Mouse (Mus musculus) lung, adult 2 months (tissue): ENCODE measurements around the gene Pik3r5. TPM values are rescaled to one million over a fixed set of nuclear protein-coding genes. Genes with fewer than 3 reads are reported as not detected.
A peak's percentile ranks its signal among the peaks of the same experiment; 100 is the strongest.

ENCODE experiments used
- DNase-seq: peaks from one replicate; pipeline ENCODE4 v3.0.0; 2022
- H3K4me1 ChIP-seq: fragments of 200-500 bp; 2 replicates; pipeline ENCODE4 v1.6.1; 2011; ENCODE audit warnings: low read length; ENCODE audit not compliant: control insufficient read depth, insufficient read depth
- H3K4me3 ChIP-seq: fragments of 200-500 bp; replicated peaks from 2 replicates; pipeline ENCODE3; 2011; ENCODE audit warnings: low read depth, mild to moderate bottlenecking, control low read depth, low read length; ENCODE audit errors: extremely low read depth
- CTCF ChIP-seq: fragments of 200-500 bp; IDR thresholded peaks from 2 replicates; pipeline ENCODE4 v1.5.1; 2011; ENCODE audit warnings: mild to moderate bottlenecking, low read length, control low read depth; ENCODE audit not compliant: insufficient read depth
- POLR2A ChIP-seq: fragments of 200-500 bp; IDR thresholded peaks from 2 replicates; pipeline ENCODE4 v1.6.1; 2011; ENCODE audit warnings: low read depth, mild to moderate bottlenecking, control low read depth, low read length, borderline replicate concordance; ENCODE audit errors: extremely low read depth
- WGBS: fragments of 180-500 bp; shearing (Covaris S2); methylation state at CpG from one replicate; pipeline ENCODE4 v1.1.7; 2018; 5-methylcytosine and 5-hydroxymethylcytosine counted together
- polyA plus RNA-seq: library from polyadenylated mRNA; depleted of rRNA; stranded (reverse); fragments of >200 nt; gene quantifications from 2 replicates; pipeline ENCODE4 v1.2.3, GENCODE M21; 2012; rRNA removed

The Pik3r5 gene
- polyA plus RNA-seq = 10.8 and 11.7 TPM in 2 replicates

GRCm38 (mm10) chr11:68431699-68432360 lies at the start of gene Pik3r5:
Gene Pik3r5 (plus strand): TSS chr11:68432121.
- Histone ChIP-seq H3K4me3 (peak within 1 kb of the TSS; percentile 49), H3K4me1 (no peaks in the 10 kb centered on the region)

GRCm38 (mm10) chr11:68383519-68383918 lies 48.4 kb upstream of the Pik3r5 start:
- Histone ChIP-seq H3K4me1 (peaks cover 10% of the 10 kb centered on the region; the same call in 1 of the 2 replicates), H3K4me3 (no peak overlapping the region)
- DNase-seq = no peak
- WGBS = 74% methylated on average over 10 of the region's 10 CpGs
- TF ChIP-seq CTCF = no peak
- no peak for TF ChIP-seq POLR2A

More at GRCm38 (mm10) chr11:68431699-68432360, at the start of gene Pik3r5:
- TF ChIP-seq CTCF = peak; percentile 61
- no peak for TF ChIP-seq POLR2A
- WGBS = 3% methylated on average over 35 of the region's 35 CpGs
- peak; percentile 69 for DNase-seq

GRCm38 (mm10) chr11:68384131-68384530 lies 47.8 kb upstream of the Pik3r5 start:
- TF ChIP-seq CTCF = no peak
- no peak for TF ChIP-seq POLR2A
- Histone ChIP-seq H3K4me3 (peak overlapping the region; percentile 58), H3K4me1 (peaks cover 10% of the 10 kb centered on the region; the same call in 1 of the 2 replicates)
- 55% methylated on average over 12 of the region's 12 CpGs for WGBS
- DNase-seq = no peak

- DNase-seq = no peak
- Histone ChIP-seq H3K4me3 (peak overlapping the region; percentile 58), H3K4me1 (peaks cover 10% of the 10 kb centered on the region; the same call in 1 of the 2 replicates)
- 7% methylated on average over 27 of the region's 27 CpGs for WGBS
- TF ChIP-seq POLR2A = no peak
- TF ChIP-seq CTCF = no peak
Measured at GRCm38 (mm10) chr11:68384592-68385020, 47.3 kb upstream of the Pik3r5 start.

GRCm38 (mm10) chr11:68385021-68385821 lies 46.7 kb upstream of the Pik3r5 start:
- peaks cover 10% of the 10 kb centered on the region; the same call in 1 of the 2 replicates for H3K4me1 ChIP-seq
- TF ChIP-seq CTCF (no peak), POLR2A (no peak)
- 2% methylated on average over 94 of the region's 94 CpGs for WGBS
- peak overlapping the region; percentile 58 for H3K4me3 ChIP-seq
- DNase-seq = peak; percentile 24

- H3K4me3 ChIP-seq = peak overlapping the region; percentile 58
- TF ChIP-seq POLR2A (no peak), CTCF (no peak)
- peak; percentile 44 for DNase-seq
- under 1% methylated on average over 68 of the region's 68 CpGs for WGBS
- H3K4me1 ChIP-seq = peaks cover 10% of the 10 kb centered on the region; the same call in 1 of the 2 replicates
Measured at GRCm38 (mm10) chr11:68385921-68386588, 45.9 kb upstream of the Pik3r5 start.

GRCm38 (mm10) chr11:68386589-68387440 lies 45.1 kb upstream of the Pik3r5 start:
- H3K4me3 ChIP-seq = peak overlapping the region; percentile 58
- peak; percentile 54 for DNase-seq
- H3K4me1 ChIP-seq = peaks cover 10% of the 10 kb centered on the region; the same call in 1 of the 2 replicates
- TF ChIP-seq POLR2A = no peak
- no peak for TF ChIP-seq CTCF
- 2% methylated on average over 78 of the region's 90 CpGs for WGBS

GRCm38 (mm10) chr11:68387441-68387760 lies 44.5 kb upstream of the Pik3r5 start:
- DNase-seq = no peak
- peaks cover 10% of the 10 kb centered on the region; the same call in 1 of the 2 replicates for H3K4me1 ChIP-seq
- no peak for TF ChIP-seq POLR2A
- no peak for TF ChIP-seq CTCF
- peak overlapping the region; percentile 58 for H3K4me3 ChIP-seq
- 71% methylated on average over 4 of the region's 4 CpGs for WGBS

GRCm38 (mm10) chr11:68387971-68388654 lies 43.8 kb upstream of the Pik3r5 start:
- 79% methylated on average over 11 of the region's 11 CpGs for WGBS
- DNase-seq = no peak
- Histone ChIP-seq H3K4me1 (peaks cover 10% of the 10 kb centered on the region; the same call in 1 of the 2 replicates), H3K4me3 (no peak overlapping the region)
- TF ChIP-seq POLR2A (no peak), CTCF (no peak)
